Mouse (Mus musculus) heart, postnatal 0 days (tissue): ENCODE results near the gene Trrap.

Experiments
- CTCF ChIP-seq: IDR thresholded peaks from 2 replicates; pipeline ENCODE4 v1.5.1; 2016; ENCODE audit warnings: antibody characterized with exemption, control low read depth, low read depth
- EP300 ChIP-seq: IDR thresholded peaks from 2 replicates; pipeline ENCODE4 v1.6.1; 2016; ENCODE audit warnings: antibody characterized with exemption, low read depth

DNA sequence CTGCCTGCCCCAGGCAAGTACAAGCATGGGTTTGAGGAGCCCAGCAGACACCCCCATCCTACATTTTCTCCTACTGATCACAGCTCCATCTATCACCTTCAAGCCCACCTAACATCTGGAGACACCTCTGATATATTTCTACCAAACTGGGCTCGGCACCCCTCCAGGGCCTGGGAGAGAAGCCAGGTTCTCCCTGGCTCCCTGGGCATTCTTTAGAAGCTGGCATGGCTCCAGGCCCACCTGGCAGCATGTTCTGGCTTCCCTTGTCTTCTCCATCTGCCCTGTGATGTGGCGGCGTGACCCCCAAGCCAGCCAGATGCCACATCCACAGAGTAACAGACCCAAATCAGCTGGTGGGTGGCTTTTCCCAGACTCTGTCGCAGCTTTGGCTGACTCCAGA, 47.3 kb upstream of the Trrap start:
- TF ChIP-seq EP300 (no peak), CTCF (no peak)
